Comparison of ENCODE assay signal across 8 mouse cellular contexts in genomic region chr5:92897766-92898745, GRCm38 (mm10).
DNase-seq lines count a peak whose midpoint lies in the region; TF ChIP-seq lines count a peak whose summit lies in the region.

No protein-coding gene starts in this region.

- TF ChIP-seq CTCF in small intestine, adult 2 months (IDR thresholded peaks at IDR 0.05; ENCODE audit: extremely low read depth, insufficient read length, insufficient replicate concordance, low read depth, low read length), result no peak

- peaks cover 56% of the 10 kb centered on the region for H3K4me1 ChIP-seq in limb, embryonic 10.5 days
- H3K4me1 ChIP-seq in midbrain, embryonic 10.5 days, result peaks cover 83% of the 10 kb centered on the region
- peaks cover 12% of the 10 kb centered on the region for H3K4me1 ChIP-seq in small intestine, adult 2 months (ENCODE audit: control insufficient read depth, insufficient read depth, insufficient read length, low read length)

- peak overlapping the region; percentile 84 for H3K4me3 ChIP-seq in limb, embryonic 10.5 days
- peak overlapping the region; percentile 87 for H3K4me3 ChIP-seq in midbrain, embryonic 10.5 days
- peak overlapping the region; percentile 88 for H3K4me3 ChIP-seq in small intestine, adult 2 months (ENCODE audit: low read depth, low read length)

- WGBS in limb, embryonic 10.5 days, result under 1% methylated on average over 96 of the region's 96 CpGs
- WGBS in midbrain, embryonic 10.5 days, result 3% methylated on average over 90 of the region's 96 CpGs
- 1% methylated on average over 96 of the region's 96 CpGs for WGBS in small intestine, adult 2 months

- H3K9me3 ChIP-seq in limb, embryonic 10.5 days (replicated peaks), result no peaks in the 10 kb centered on the region
- no peaks in the 10 kb centered on the region for H3K9me3 ChIP-seq in midbrain, embryonic 10.5 days (replicated peaks)

- H3K27me3 ChIP-seq in limb, embryonic 10.5 days (ENCODE audit: low read depth, poor library complexity, severe bottlenecking), result no peaks in the 10 kb centered on the region
- no peaks in the 10 kb centered on the region for H3K27me3 ChIP-seq in midbrain, embryonic 10.5 days (ENCODE audit: low read depth, poor library complexity, severe bottlenecking)
- 0 out of 2 replicates have a peak, but pooled peaks cover 2% of the 10 kb centered on the region for H3K27me3 ChIP-seq in small intestine, adult 2 months (ENCODE audit: control insufficient read depth, insufficient read depth, low read length)

- peak overlapping the region; percentile 93 for H3K27ac ChIP-seq in limb, embryonic 10.5 days
- peak overlapping the region; percentile 95 for H3K27ac ChIP-seq in midbrain, embryonic 10.5 days (replicated peaks)
- H3K27ac ChIP-seq in small intestine, adult 2 months (ENCODE audit: insufficient read depth, low read depth, low read length), result peak overlapping the region; percentile 88

- peak; percentile 88 to 90 for DNase-seq in adrenal gland, postnatal 36 days
- peak; percentile 80 for DNase-seq in embryo, embryonic 11.5 days (ENCODE audit: low read depth, low spot score)
- DNase-seq in heart, adult 18-20 months, result peak; percentile 83 to 86
- peak; percentile 80 for DNase-seq in kidney, adult 11 months
- peak; percentile 91 for DNase-seq in limb, embryonic 10.5 days (ENCODE audit: low spot score)
- DNase-seq in midbrain, embryonic 10.5 days (ENCODE audit: low spot score), result peak; percentile 94
- no peak for DNase-seq in adipocyte (ENCODE audit: low spot score)

- peak; percentile 33; the same call in 1 of the 2 replicates for TF ChIP-seq POLR2A in small intestine, adult 2 months (IDR thresholded peaks at IDR 0.05; ENCODE audit: low read depth, low read length)

- no peaks in the 10 kb centered on the region for H3K36me3 ChIP-seq in limb, embryonic 10.5 days
- H3K36me3 ChIP-seq in midbrain, embryonic 10.5 days, result no peaks in the 10 kb centered on the region
- H3K36me3 ChIP-seq in small intestine, adult 2 months (ENCODE audit: control insufficient read depth, insufficient read depth, low read length), result peaks cover 1% of the 10 kb centered on the region; the same call in 1 of the 2 replicates
